In genomic region chr15:82040650-82041049, GRCm38 (mm10) we compare ENCODE assay signal across 10 mouse cellular contexts. TPM values are rescaled to one million over a fixed set of nuclear protein-coding genes. Genes with fewer than 3 reads are reported as not detected.
DNase-seq lines count a peak whose midpoint lies in the region; ATAC-seq and TF ChIP-seq lines count a peak whose summit lies in the region.
"Had no signal": no experiment of that assay in that cellular context is flagged by ENCODE, and none has a peak within 500 bp of the region (broad histone marks: within the 10 kb centered on the region; RNA-seq: fewer than 3 reads in every experiment).

No protein-coding gene starts in this region.

- peaks cover 61% of the 10 kb centered on the region for H3K36me3 ChIP-seq in heart, postnatal 0 days (replicated peaks; ENCODE audit: control insufficient read depth, insufficient read depth, low read length)
- H3K36me3 ChIP-seq in C2C12 (ENCODE audit: control insufficient read depth, insufficient read depth): peaks cover 80% of the 10 kb centered on the region
- peaks cover 82% of the 10 kb centered on the region for H3K36me3 ChIP-seq in embryonic facial prominence, embryonic 10.5 days (replicated peaks)

- H3K4me3 ChIP-seq in heart, postnatal 0 days (ENCODE audit: low read depth, low read length): no peak overlapping the region
- H3K4me3 ChIP-seq in C2C12 (ENCODE audit: insufficient read depth, poor library complexity, severe bottlenecking): no peak overlapping the region
- no peak overlapping the region for H3K4me3 ChIP-seq in embryonic facial prominence, embryonic 10.5 days
- H3K4me3 ChIP-seq: embryonic facial prominence, embryonic 15.5 days; lung, embryonic 15.5 days had no signal

- peak; percentile 69 for TF ChIP-seq CTCF in heart, postnatal 0 days (IDR thresholded peaks at IDR 0.05; ENCODE audit: low read depth)
- TF ChIP-seq CTCF in C2C12 (IDR thresholded peaks at IDR 0.05; ENCODE audit: control insufficient read depth, insufficient read depth, insufficient read length): peak; percentile 86

- H3ac ChIP-seq in C2C12 (ENCODE audit: control insufficient read depth, insufficient read length, low read depth): no peak overlapping the region

- no peak overlapping the region for H3K4me2 ChIP-seq in heart, postnatal 0 days (ENCODE audit: low read depth, low read length)
- H3K4me2 ChIP-seq: embryonic facial prominence, embryonic 15.5 days; lung, embryonic 15.5 days had no signal

- no peaks in the 10 kb centered on the region for H3K9me3 ChIP-seq in heart, postnatal 0 days (replicated peaks; ENCODE audit: control insufficient read depth, low read length)
- no peaks in the 10 kb centered on the region for H3K9me3 ChIP-seq in embryonic facial prominence, embryonic 10.5 days
- H3K9me3 ChIP-seq: embryonic facial prominence, embryonic 15.5 days; lung, embryonic 15.5 days had no signal

- DNase-seq in heart, postnatal 0 days (ENCODE audit: low spot score): peak; percentile 53
- no peak for DNase-seq in heart, adult 11 months
- peak; percentile 71 for DNase-seq in R1 (ENCODE audit: low read depth, low spot score)
- peak; percentile 50 for DNase-seq in embryonic facial prominence, embryonic 10.5 days (ENCODE audit: low spot score)
- DNase-seq in kidney, postnatal 25 days: peak; percentile 51 to 58
- peak; percentile 78 for DNase-seq in thymus, postnatal 4 days

- H3K79me2 ChIP-seq in C2C12 (ENCODE audit: control insufficient read depth, insufficient read depth): peaks cover 49% of the 10 kb centered on the region

- H3K27me3 ChIP-seq in heart, postnatal 0 days (ENCODE audit: control insufficient read depth, insufficient read depth, low read length): no peaks in the 10 kb centered on the region
- H3K27me3 ChIP-seq in C2C12 (ENCODE audit: control insufficient read depth, insufficient read depth, insufficient read length): no peaks in the 10 kb centered on the region
- H3K27me3 ChIP-seq in embryonic facial prominence, embryonic 10.5 days (replicated peaks; ENCODE audit: low read depth, poor library complexity, severe bottlenecking): no peaks in the 10 kb centered on the region
- H3K27me3 ChIP-seq: embryonic facial prominence, embryonic 15.5 days; lung, embryonic 15.5 days had no signal

- H3K79me3 ChIP-seq in C2C12 (ENCODE audit: low read depth): peaks cover 38% of the 10 kb centered on the region

- no peak overlapping the region for H3K27ac ChIP-seq in heart, postnatal 0 days (ENCODE audit: low read depth)
- no peak overlapping the region for H3K27ac ChIP-seq in embryonic facial prominence, embryonic 10.5 days (replicated peaks)
- H3K27ac ChIP-seq: embryonic facial prominence, embryonic 15.5 days; lung, embryonic 15.5 days had no signal

- TF ChIP-seq EP300 in heart, postnatal 0 days (IDR thresholded peaks at IDR 0.05; ENCODE audit: low read depth): no peak

- no peaks in the 10 kb centered on the region for H3K4me1 ChIP-seq in heart, postnatal 0 days (ENCODE audit: control insufficient read depth, insufficient read depth)
- H3K4me1 ChIP-seq in embryonic facial prominence, embryonic 10.5 days: peaks cover 4% of the 10 kb centered on the region

- H3K9ac ChIP-seq in heart, postnatal 0 days (replicated peaks; ENCODE audit: low read depth, low read length): no peak overlapping the region
- H3K9ac ChIP-seq: embryonic facial prominence, embryonic 15.5 days; lung, embryonic 15.5 days had no signal

- peak; percentile 51; the same call in 1 of the 2 replicates for ATAC-seq in heart, postnatal 0 days (ENCODE audit: insufficient read depth, low read depth)
- peak; percentile 74 for ATAC-seq in megakaryocyte-erythroid progenitor cell, adult 5-6 weeks (replicated peaks; ENCODE audit: low FRiP score, low TSS enrichment, poor library complexity, severe bottlenecking)

- 96% methylated on average over 1 of the region's 1 CpGs for WGBS in heart, postnatal 0 days
- WGBS in embryonic facial prominence, embryonic 10.5 days: 92% methylated on average over 1 of the region's 1 CpGs

TF ChIP-seq in C2C12, 6 proteins besides CTCF, POLR2A, EP300 and RAD21:
- TF ChIP-seq MAX (IDR thresholded peaks at IDR 0.05): no peak

RNA-seq across cellular contexts. Expression of gene Snu13, which starts 6.7 kb away (rescaled TPM):
- total RNA-seq in heart, postnatal 0 days (2014; rRNA removed; ENCODE audit: low replicate concordance): 204 and 222 TPM in 2 replicates
- polyA plus RNA-seq in heart, postnatal 0 days (2015; fragmentation: Nextera tagmentation; extraction: Ambion mirVana): 109 and 123 TPM in 2 replicates
- polyA plus RNA-seq in C2C12 (2012; fragmentation: generic; extraction: Trizol): 238 TPM
- polyA plus RNA-seq in embryonic facial prominence, embryonic 10.5 days (2016; fragmentation: Nextera tagmentation; extraction: Ambion mirVana): 389 and 393 TPM in 2 replicates
- total RNA-seq in megakaryocyte-erythroid progenitor cell, adult 5-6 weeks (2014; fragmentation: Nextera tagmentation): 295 and 336 TPM in 2 replicates
- 286 and 307 TPM in 2 replicates for total RNA-seq in megakaryocyte-erythroid progenitor cell, adult 5-6 weeks (2017)

RNA-seq across cellular contexts. Expression of gene Desi1, which starts 7.0 kb away (rescaled TPM):
- total RNA-seq in heart, postnatal 0 days (2014; rRNA removed; ENCODE audit: low replicate concordance): 9.0 and 13.6 TPM in 2 replicates
- 15.4 and 16.1 TPM in 2 replicates for polyA plus RNA-seq in heart, postnatal 0 days (2015; fragmentation: Nextera tagmentation; extraction: Ambion mirVana)
- polyA plus RNA-seq in C2C12 (2012; fragmentation: generic; extraction: Trizol): 56.6 TPM
- polyA plus RNA-seq in embryonic facial prominence, embryonic 10.5 days (2016; fragmentation: Nextera tagmentation; extraction: Ambion mirVana): 35.7 and 38.8 TPM in 2 replicates
- 48.8 and 51.6 TPM in 2 replicates for total RNA-seq in megakaryocyte-erythroid progenitor cell, adult 5-6 weeks (2014; fragmentation: Nextera tagmentation)
- total RNA-seq in megakaryocyte-erythroid progenitor cell, adult 5-6 weeks (2017): 8.0 and 22.3 TPM in 2 replicates

RNA-seq across cellular contexts. Expression of gene 4930407I10Rik, which starts 18.3 kb away (rescaled TPM):
- total RNA-seq in heart, postnatal 0 days (2014; rRNA removed; ENCODE audit: low replicate concordance): not detected in 2 replicates
- polyA plus RNA-seq in heart, postnatal 0 days (2015; fragmentation: Nextera tagmentation; extraction: Ambion mirVana): not detected in 2 replicates
- polyA plus RNA-seq in C2C12 (2012; fragmentation: generic; extraction: Trizol): not detected
- polyA plus RNA-seq in embryonic facial prominence, embryonic 10.5 days (2016; fragmentation: Nextera tagmentation; extraction: Ambion mirVana): not detected in 2 replicates
- total RNA-seq in megakaryocyte-erythroid progenitor cell, adult 5-6 weeks (2014; fragmentation: Nextera tagmentation): not detected in 2 replicates
- total RNA-seq in megakaryocyte-erythroid progenitor cell, adult 5-6 weeks (2017): not detected in 2 replicates
- polyA plus RNA-seq: embryonic facial prominence, embryonic 15.5 days; lung, embryonic 15.5 days had no signal

RNA-seq across cellular contexts. Expression of gene Mei1, which starts 29.1 kb away (rescaled TPM):
- not detected in 2 replicates for total RNA-seq in heart, postnatal 0 days (2014; rRNA removed; ENCODE audit: low replicate concordance)
- not detected in 2 replicates for polyA plus RNA-seq in heart, postnatal 0 days (2015; fragmentation: Nextera tagmentation; extraction: Ambion mirVana)
- not detected for polyA plus RNA-seq in C2C12 (2012; fragmentation: generic; extraction: Trizol)
- polyA plus RNA-seq in embryonic facial prominence, embryonic 10.5 days (2016; fragmentation: Nextera tagmentation; extraction: Ambion mirVana): 0.14 TPM in 1 of 2 replicates, not detected in the other
- total RNA-seq in megakaryocyte-erythroid progenitor cell, adult 5-6 weeks (2014; fragmentation: Nextera tagmentation): not detected in 2 replicates
- not detected in 2 replicates for total RNA-seq in megakaryocyte-erythroid progenitor cell, adult 5-6 weeks (2017)

RNA-seq across cellular contexts. Expression of gene Xrcc6, which starts 53.0 kb away (rescaled TPM):
- 25.2 and 37.2 TPM in 2 replicates for total RNA-seq in heart, postnatal 0 days (2014; rRNA removed; ENCODE audit: low replicate concordance)
- 36.8 and 39.0 TPM in 2 replicates for polyA plus RNA-seq in heart, postnatal 0 days (2015; fragmentation: Nextera tagmentation; extraction: Ambion mirVana)
- polyA plus RNA-seq in C2C12 (2012; fragmentation: generic; extraction: Trizol): 53.7 TPM
- 100 and 104 TPM in 2 replicates for polyA plus RNA-seq in embryonic facial prominence, embryonic 10.5 days (2016; fragmentation: Nextera tagmentation; extraction: Ambion mirVana)
- total RNA-seq in megakaryocyte-erythroid progenitor cell, adult 5-6 weeks (2014; fragmentation: Nextera tagmentation): 120 and 143 TPM in 2 replicates
- 379 and 524 TPM in 2 replicates for total RNA-seq in megakaryocyte-erythroid progenitor cell, adult 5-6 weeks (2017)
